Mouse (Mus musculus): ENCODE measurements at regions not wholly inside any gene's neighbourhood (a gene's known extent, or its start where the extent isn't known, plus 50 kb on each side); places are given as distances from the start of the nearest gene placed in this dataset.

- no peak for DNase-seq
Observed at GRCm38 (mm10) chr9:74021339-74021738, 52.6 kb upstream of the Unc13c start.

GRCm38 (mm10) chr9:74023922-74024321 is 55.2 kb upstream of the Unc13c start:
- no peak for DNase-seq

- no peak for DNase-seq
Observed at GRCm38 (mm10) chr9:74026131-74026530, 57.4 kb upstream of the Unc13c start.

GRCm38 (mm10) chr9:74028438-74028837 is 59.7 kb upstream of the Unc13c start:
- peak; percentile 4 for DNase-seq

- no peak for DNase-seq
Observed at GRCm38 (mm10) chr9:74045936-74046335, 64.2 kb upstream of the Wdr72 start.

- no peak for DNase-seq
Observed at GRCm38 (mm10) chr9:74049776-74050175, 60.4 kb upstream of the Wdr72 start.

GRCm38 (mm10) chr9:74056709-74057108 is 53.4 kb upstream of the Wdr72 start:
- no peak for DNase-seq

- DNase-seq: no peak
Observed at GRCm38 (mm10) chr9:74057476-74058076, 52.6 kb upstream of the Wdr72 start.

GRCm38 (mm10) chr9:74058269-74058871 is 51.8 kb upstream of the Wdr72 start:
- DNase-seq: no peak
